Mouse (Mus musculus) CD4-positive, CD25-positive, alpha-beta regulatory T cell, adult 9 weeks (primary cell): ENCODE data around the gene Olfr917. TPM values are rescaled to one million over a fixed set of nuclear protein-coding genes. Genes with fewer than 3 reads are reported as not detected.

Source experiments
- polyA plus RNA-seq: library from polyadenylated mRNA; unstranded; fragments of 100-300 nt; shearing (Covaris generic); gene quantifications from one replicate; pipeline ENCODE4 v1.2.1, GENCODE M21; 2017

The Olfr917 gene
- polyA plus RNA-seq: not detected

GRCm38 (mm10) chr9:38665742-38666141 lies at the start of gene Olfr917:
Olfr917 (minus strand) TSS chr9:38665842.

GRCm38 (mm10) chr9:38674501-38674900 lies 8.9 kb upstream of the Olfr917 start, which contains the start of gene Olfr918:
Olfr918 (minus strand) TSS chr9:38674601.

GRCm38 (mm10) chr9:38659775-38660174 lies 5.9 kb downstream of the Olfr917 start, which contains the start of gene Olfr916:
Olfr916 (minus strand) TSS chr9:38659875.

Other genes starting within 250 kb of the Olfr917 start
- 0.20 TPM for gene Olfr901, start 236.4 kb downstream of the Olfr917 start, polyA plus RNA-seq
- gene Olfr902, start 218.2 kb downstream of the Olfr917 start, polyA plus RNA-seq: not detected
- not detected for gene Olfr904, start 202.7 kb downstream of the Olfr917 start, polyA plus RNA-seq
- not detected for gene Olfr905, start 194.7 kb downstream of the Olfr917 start, polyA plus RNA-seq
- not detected for gene Olfr906, start 178.8 kb downstream of the Olfr917 start, polyA plus RNA-seq
- gene Olfr907, start 170.0 kb downstream of the Olfr917 start, polyA plus RNA-seq: not detected
- not detected for gene Olfr911-ps1, start 144.3 kb downstream of the Olfr917 start, polyA plus RNA-seq
- not detected for gene Olfr910, start 128.0 kb downstream of the Olfr917 start, polyA plus RNA-seq
- 0.06 TPM for gene Olfr912, start 85.7 kb downstream of the Olfr917 start, polyA plus RNA-seq
- not detected for gene Olfr913, start 73.1 kb downstream of the Olfr917 start, polyA plus RNA-seq
- not detected for gene Olfr914, start 60.7 kb downstream of the Olfr917 start, polyA plus RNA-seq
- not detected for gene Olfr916, start 6.0 kb downstream of the Olfr917 start, polyA plus RNA-seq
- not detected for gene Olfr918, start 8.8 kb upstream of the Olfr917 start, polyA plus RNA-seq
- not detected for gene Olfr919, start 37.8 kb upstream of the Olfr917 start, polyA plus RNA-seq
- 44.0 TPM for gene Vwa5a, start 52.4 kb upstream of the Olfr917 start, polyA plus RNA-seq
- 0.16 TPM for gene Olfr920, start 86.5 kb upstream of the Olfr917 start, polyA plus RNA-seq
- not detected for gene Olfr921, start 107.2 kb upstream of the Olfr917 start, polyA plus RNA-seq
- gene Olfr922, start 148.8 kb upstream of the Olfr917 start, polyA plus RNA-seq: not detected
- not detected for gene Olfr923, start 160.7 kb upstream of the Olfr917 start, polyA plus RNA-seq
- not detected for gene Olfr924, start 178.6 kb upstream of the Olfr917 start, polyA plus RNA-seq
- not detected for gene Olfr26, start 189.2 kb upstream of the Olfr917 start, polyA plus RNA-seq
- not detected for gene Olfr926, start 211.3 kb upstream of the Olfr917 start, polyA plus RNA-seq